Mouse (Mus musculus) lung, adult 2 months (tissue): ENCODE results near the gene Mbd6.

Experiments
- CTCF ChIP-seq: fragments of 200-500 bp; IDR thresholded peaks from 2 replicates; pipeline ENCODE4 v1.5.1; 2011; ENCODE audit warnings: mild to moderate bottlenecking, low read length, control low read depth; ENCODE audit not compliant: insufficient read depth
- POLR2A ChIP-seq: fragments of 200-500 bp; IDR thresholded peaks from 2 replicates; pipeline ENCODE4 v1.6.1; 2011; ENCODE audit warnings: low read depth, mild to moderate bottlenecking, control low read depth, low read length, borderline replicate concordance; ENCODE audit errors: extremely low read depth

- no peak for TF ChIP-seq CTCF
- TF ChIP-seq POLR2A, result no peak
These were observed 33.4 kb upstream of the Mbd6 start for GRCm38 (mm10) chr10:127322178-127322577.
